Mouse (Mus musculus) embryonic fibroblast, embryonic 13.5 days (primary cell): ENCODE data around the gene Bend3. TPM values are rescaled to one million over a fixed set of nuclear protein-coding genes. Genes with fewer than 3 reads are reported as not detected.

Experiments used
- H3K27ac ChIP-seq: 2 replicates; pipeline ENCODE4 v1.5.1; 2012; ENCODE audit warnings: low read length, control low read depth, inconsistent platforms; ENCODE audit not compliant: insufficient read depth
- H3K4me1 ChIP-seq: 2 replicates; pipeline ENCODE4 v1.6.1; 2011; ENCODE audit warnings: low read length; ENCODE audit not compliant: control insufficient read depth, insufficient read depth
- H3K4me3 ChIP-seq: 2 replicates; pipeline ENCODE4 v1.5.1; 2011; ENCODE audit warnings: mild to moderate bottlenecking, control low read depth, low read length; ENCODE audit not compliant: insufficient read depth
- CTCF ChIP-seq: IDR thresholded peaks from 2 replicates; pipeline ENCODE4 v1.5.1; 2011; ENCODE audit warnings: mild to moderate bottlenecking, control low read depth, low read length, moderate library complexity, borderline replicate concordance; ENCODE audit not compliant: insufficient read depth
- POLR2A ChIP-seq: IDR thresholded peaks from 2 replicates; pipeline ENCODE4 v1.6.1; 2011; ENCODE audit warnings: low read depth, mild to moderate bottlenecking, control low read depth, low read length, moderate library complexity
- polyA plus RNA-seq: library from polyadenylated mRNA; stranded (reverse); fragments of >200 nt; gene quantifications from 2 replicates; pipeline ENCODE4 v1.2.4, GENCODE M21; 2011; ENCODE audit warnings: low read depth; ENCODE audit not compliant: missing spikeins, insufficient read length

Bend3 gene
- polyA plus RNA-seq, 1 experiment: 8.8 TPM

- TF ChIP-seq CTCF (no peak), POLR2A (peak; percentile 46)
Observed at GRCm38 (mm10) chr10:43477865-43478681, 558 bp upstream of the Bend3 start.

GRCm38 (mm10) chr10:43479436-43480157, 966 bp downstream of the Bend3 start:
- TF ChIP-seq CTCF (no peak), POLR2A (peak; percentile 72)
- peak overlapping the region; percentile 88 for H3K27ac ChIP-seq
- peaks cover 6% of the 10 kb centered on the region for H3K4me1 ChIP-seq
- H3K4me3 ChIP-seq: peak overlapping the region; percentile 69

More at GRCm38 (mm10) chr10:43477865-43478681, 558 bp upstream of the Bend3 start:
- H3K4me3 ChIP-seq: peak overlapping the region; percentile 66
- peak overlapping the region; percentile 70 for H3K27ac ChIP-seq
- peaks cover 6% of the 10 kb centered on the region for H3K4me1 ChIP-seq

GRCm38 (mm10) chr10:43480227-43480849, 1.7 kb downstream of the Bend3 start:
- H3K4me1 ChIP-seq: peaks cover 6% of the 10 kb centered on the region
- H3K4me3 ChIP-seq: peak overlapping the region; percentile 67
- no peak; the same call in 1 of the 2 replicates for TF ChIP-seq POLR2A
- TF ChIP-seq CTCF: no peak
- H3K27ac ChIP-seq: peak overlapping the region; percentile 81

GRCm38 (mm10) chr10:43481179-43481578, 2.5 kb downstream of the Bend3 start:
- H3K27ac ChIP-seq: no peak overlapping the region
- peaks cover 6% of the 10 kb centered on the region for H3K4me1 ChIP-seq
- TF ChIP-seq CTCF: no peak
- no peak for TF ChIP-seq POLR2A
- H3K4me3 ChIP-seq: no peak overlapping the region

GRCm38 (mm10) chr10:43482021-43482420, 3.4 kb downstream of the Bend3 start:
- H3K27ac ChIP-seq: no peak overlapping the region
- no peak overlapping the region for H3K4me3 ChIP-seq
- TF ChIP-seq CTCF (no peak), POLR2A (no peak)
- peaks cover 6% of the 10 kb centered on the region for H3K4me1 ChIP-seq

- no peak for TF ChIP-seq POLR2A
- no peak for TF ChIP-seq CTCF
- Histone ChIP-seq H3K4me3 (no peak overlapping the region), H3K27ac (no peak overlapping the region), H3K4me1 (peaks cover 6% of the 10 kb centered on the region)
Observed at GRCm38 (mm10) chr10:43483426-43483995, 4.9 kb downstream of the Bend3 start.

- no peak overlapping the region for H3K4me3 ChIP-seq
- H3K4me1 ChIP-seq: peaks cover 6% of the 10 kb centered on the region
- H3K27ac ChIP-seq: no peak overlapping the region
- TF ChIP-seq POLR2A: no peak
- no peak for TF ChIP-seq CTCF
Observed at GRCm38 (mm10) chr10:43485751-43486268, 7.2 kb downstream of the Bend3 start.

- no peak overlapping the region for H3K27ac ChIP-seq
Observed at GRCm38 (mm10) chr10:43487441-43488010, 8.9 kb downstream of the Bend3 start.

GRCm38 (mm10) chr10:43488258-43488657, 9.6 kb downstream of the Bend3 start:
- H3K27ac ChIP-seq: no peak overlapping the region
- peaks cover 5% of the 10 kb centered on the region; the same call in 1 of the 2 replicates for H3K4me1 ChIP-seq
- TF ChIP-seq POLR2A: no peak
- TF ChIP-seq CTCF: no peak
- H3K4me3 ChIP-seq: no peak overlapping the region

More at GRCm38 (mm10) chr10:43487441-43488010, 8.9 kb downstream of the Bend3 start:
- TF ChIP-seq CTCF (no peak), POLR2A (no peak)
- Histone ChIP-seq H3K4me1 (peaks cover 5% of the 10 kb centered on the region; the same call in 1 of the 2 replicates), H3K4me3 (no peak overlapping the region)
